Mouse (Mus musculus) thymus, adult 2 months (tissue): Measurements from ENCODE around the gene Bag5.

Source experiments
- CTCF ChIP-seq: fragments of 200-500 bp; IDR thresholded peaks from 2 replicates; pipeline ENCODE4 v1.5.1; 2012; ENCODE audit warnings: mild to moderate bottlenecking, control low read depth, low read length, moderate library complexity, borderline replicate concordance; ENCODE audit not compliant: control insufficient read depth, poor library complexity, insufficient read depth; ENCODE audit errors: extremely low read depth
- POLR2A ChIP-seq: fragments of 200-500 bp; IDR thresholded peaks from 2 replicates; pipeline ENCODE4 v1.6.1; 2012; ENCODE audit warnings: mild to moderate bottlenecking, low read length, control low read depth, moderate library complexity; ENCODE audit not compliant: control insufficient read depth, poor library complexity, insufficient read depth; ENCODE audit errors: extremely low read depth

DNA sequence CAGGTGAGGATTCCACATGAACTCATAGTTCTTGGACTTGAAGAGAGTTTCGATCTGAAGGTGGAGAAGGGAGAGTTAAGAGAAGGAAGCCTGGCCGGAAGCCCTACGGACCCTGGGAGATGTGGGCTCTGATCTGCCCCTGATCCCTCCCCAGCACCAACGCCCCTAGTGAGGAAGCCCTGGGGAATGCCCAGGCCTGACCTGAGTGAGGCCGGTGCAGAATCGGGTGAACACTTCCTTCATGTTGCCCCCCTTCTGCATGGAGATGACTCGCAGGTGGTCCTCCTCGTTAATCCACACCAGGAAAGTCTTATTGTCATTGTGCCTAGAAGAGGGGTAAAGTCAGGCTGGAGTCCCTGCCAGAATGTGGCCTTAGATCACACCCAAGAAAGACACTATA is 43.1 kb downstream of the Bag5 start:
- TF ChIP-seq CTCF (no peak), POLR2A (no peak)
